Mouse (Mus musculus): Measurements from ENCODE around the gene Gpx8.

GRCm38 (mm10) chr13:113034950-113035421 is 11.2 kb downstream of the Gpx8 start, which contains the start of gene Cdc20b:
- TF ChIP-seq CTCF (IDR thresholded peaks at IDR 0.05; ENCODE audit: extremely low read depth, insufficient read depth, low read length) (no peak), POLR2A (IDR thresholded peaks at IDR 0.05; ENCODE audit: extremely low read depth, insufficient read depth, low read length) (no peak)
